Mouse (Mus musculus) forebrain, embryonic 12.5 days (tissue): ENCODE data around the gene Plbd1. TPM values are rescaled to one million over a fixed set of nuclear protein-coding genes. Genes with fewer than 3 reads are reported as not detected.

Source experiments
- ATAC-seq: fragments of 200-750 bp; cut with Nextera tagmentation; 2 replicates; pipeline ENCODE4 v1.8.0; 2017; ENCODE audit warnings: moderate TSS enrichment; ENCODE audit not compliant: low FRiP score
- H3K27ac ChIP-seq: fragments of 300-500 bp; sonication (generic); 2 replicates; pipeline ENCODE4 v1.5.1; 2016; ENCODE audit warnings: mild to moderate bottlenecking
- H3K27me3 ChIP-seq: fragments of 300-500 bp; sonication (generic); 2 replicates; pipeline ENCODE4 v1.6.1; 2016; ENCODE audit warnings: mild to moderate bottlenecking
- H3K36me3 ChIP-seq: fragments of 300-500 bp; sonication (generic); replicated peaks from 2 replicates; pipeline ENCODE4 v1.6.1; 2016; ENCODE audit warnings: mild to moderate bottlenecking
- H3K4me1 ChIP-seq: fragments of 300-500 bp; sonication (generic); 2 replicates; pipeline ENCODE4 v1.6.1; 2016
- H3K4me2 ChIP-seq: fragments of 300-500 bp; sonication (generic); 2 replicates; pipeline ENCODE4 v1.6.1; 2016; ENCODE audit warnings: mild to moderate bottlenecking, moderate library complexity
- H3K4me3 ChIP-seq: fragments of 300-500 bp; sonication (generic); replicated peaks from 2 replicates; pipeline ENCODE4 v1.5.1; 2016; ENCODE audit warnings: mild to moderate bottlenecking
- H3K9ac ChIP-seq: fragments of 300-500 bp; sonication (generic); 2 replicates; pipeline ENCODE4 v1.6.1; 2016; ENCODE audit warnings: mild to moderate bottlenecking
- H3K9me3 ChIP-seq: fragments of 300-500 bp; sonication (generic); 2 replicates; pipeline ENCODE4 v1.6.1; 2016
- WGBS: fragments of 180-500 bp; shearing (Covaris S2); methylation state at CpG from one replicate; pipeline ENCODE4 v1.1.7; 2016; 5-methylcytosine and 5-hydroxymethylcytosine counted together
- polyA plus RNA-seq: library from polyadenylated mRNA; unstranded; fragments of >200 nt; fragmentation: Nextera tagmentation; extraction: Ambion mirVana; gene quantifications from 2 replicates; pipeline ENCODE4 v1.2.1, GENCODE M21; 2016

Plbd1 gene
- polyA plus RNA-seq, 1 experiment from 2014 or later = 1.0 TPM

DNA sequence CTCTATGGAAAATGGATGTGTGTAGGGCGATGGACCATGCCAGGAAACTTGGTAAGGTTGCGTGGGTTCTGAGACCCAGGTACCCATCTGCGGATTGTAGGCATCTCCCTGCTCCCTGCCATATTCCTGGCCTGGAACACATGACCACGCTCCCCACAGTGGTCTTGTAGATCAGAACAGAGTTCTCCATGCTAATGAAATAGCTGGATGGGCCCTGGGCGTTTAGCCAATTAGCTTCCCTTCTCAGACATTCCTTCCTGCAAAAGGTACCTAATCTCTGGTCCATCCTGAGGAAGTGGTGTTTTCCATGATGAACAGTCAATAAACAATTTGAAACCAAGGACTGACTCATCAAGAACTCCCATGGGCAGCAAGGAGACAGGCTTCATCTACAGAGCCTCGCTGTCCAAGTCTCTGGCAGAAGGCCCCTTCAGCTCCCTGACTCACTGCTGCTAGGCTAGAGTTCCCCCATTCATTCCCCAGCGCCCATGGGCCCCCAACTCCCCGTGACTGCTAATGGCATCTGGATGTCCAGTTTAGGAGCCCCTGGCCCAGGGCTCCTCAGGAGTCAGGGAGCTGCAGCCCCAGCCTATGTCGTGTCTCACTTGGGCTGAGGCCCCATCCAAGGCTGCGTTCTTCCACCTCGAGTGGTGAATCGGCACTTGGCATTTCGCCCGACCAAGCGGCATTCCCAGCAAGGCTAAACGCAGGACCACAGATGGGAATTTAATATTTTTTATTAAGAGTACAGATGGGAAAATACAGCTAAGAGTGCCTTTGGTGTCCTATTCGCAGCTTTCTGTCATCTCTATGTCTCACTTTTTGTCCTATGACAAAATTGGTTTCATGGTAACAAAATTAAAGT is 50.1 kb downstream of the Plbd1 start:
- Histone ChIP-seq H3K27me3 (no peaks in the 10 kb centered on the region), H3K4me2 (no peak overlapping the region), H3K36me3 (peaks cover 51% of the 10 kb centered on the region), H3K9me3 (peaks cover 10% of the 10 kb centered on the region; the same call in 1 of the 2 replicates), H3K4me3 (no peak overlapping the region), H3K4me1 (no peaks in the 10 kb centered on the region), H3K27ac (no peak overlapping the region), H3K9ac (no peak overlapping the region)
- ATAC-seq = no peak
- 97% methylated on average over 17 of the region's 17 CpGs for WGBS

DNA sequence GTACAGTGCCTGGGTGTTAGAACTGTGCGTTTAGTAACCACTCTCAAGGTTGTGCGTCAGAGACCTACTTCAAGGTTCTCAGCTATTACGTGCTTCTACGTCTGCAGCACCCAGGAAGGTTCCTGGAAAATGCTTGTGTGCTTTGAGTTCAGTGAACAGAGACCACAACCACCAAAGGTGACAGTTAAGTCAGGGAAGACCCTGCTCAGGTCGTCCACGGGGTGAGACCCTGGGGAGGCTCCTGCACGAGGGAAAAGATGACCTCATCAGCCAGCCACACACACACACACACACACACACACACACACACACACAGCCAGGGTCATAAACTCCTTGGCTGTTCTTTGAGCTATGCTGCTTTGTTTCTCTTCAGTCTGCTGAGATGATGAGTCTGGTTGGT is 59.1 kb downstream of the Plbd1 start:
- H3K9ac ChIP-seq = no peak overlapping the region
- H3K9me3 ChIP-seq = no peaks in the 10 kb centered on the region
- H3K27me3 ChIP-seq = no peaks in the 10 kb centered on the region
- H3K27ac ChIP-seq = no peak overlapping the region
- peaks cover 91% of the 10 kb centered on the region for H3K36me3 ChIP-seq
- no peak overlapping the region for H3K4me3 ChIP-seq
- H3K4me2 ChIP-seq = no peak overlapping the region
- ATAC-seq = no peak
- no peaks in the 10 kb centered on the region for H3K4me1 ChIP-seq
- WGBS = 86% methylated on average over 7 of the region's 7 CpGs

DNA sequence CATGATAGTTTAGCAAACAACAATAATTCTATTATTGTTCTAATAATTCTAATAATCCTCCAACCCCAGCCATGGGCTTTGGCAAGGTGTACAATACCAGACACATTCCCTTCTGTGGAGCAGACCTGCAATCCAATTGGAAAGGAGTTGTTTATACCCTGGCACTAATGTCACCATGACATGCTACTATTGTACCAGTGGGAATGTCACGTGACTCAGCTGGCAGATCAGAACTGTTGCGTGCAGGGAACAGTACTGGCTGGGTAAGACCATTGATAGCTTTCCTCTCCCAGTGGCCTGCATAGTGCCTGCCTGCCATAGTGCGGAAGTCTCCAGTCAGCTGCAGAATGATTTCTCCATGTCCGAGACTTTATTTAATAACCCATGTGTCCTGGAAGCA is 67.2 kb downstream of the Plbd1 start:
- Histone ChIP-seq H3K9me3 (no peaks in the 10 kb centered on the region), H3K4me2 (no peak overlapping the region), H3K27ac (no peak overlapping the region), H3K4me1 (no peaks in the 10 kb centered on the region), H3K36me3 (peaks cover 71% of the 10 kb centered on the region), H3K4me3 (no peak overlapping the region), H3K27me3 (no peaks in the 10 kb centered on the region), H3K9ac (no peak overlapping the region)
- no peak for ATAC-seq
- 91% methylated on average over 4 of the region's 4 CpGs for WGBS

DNA sequence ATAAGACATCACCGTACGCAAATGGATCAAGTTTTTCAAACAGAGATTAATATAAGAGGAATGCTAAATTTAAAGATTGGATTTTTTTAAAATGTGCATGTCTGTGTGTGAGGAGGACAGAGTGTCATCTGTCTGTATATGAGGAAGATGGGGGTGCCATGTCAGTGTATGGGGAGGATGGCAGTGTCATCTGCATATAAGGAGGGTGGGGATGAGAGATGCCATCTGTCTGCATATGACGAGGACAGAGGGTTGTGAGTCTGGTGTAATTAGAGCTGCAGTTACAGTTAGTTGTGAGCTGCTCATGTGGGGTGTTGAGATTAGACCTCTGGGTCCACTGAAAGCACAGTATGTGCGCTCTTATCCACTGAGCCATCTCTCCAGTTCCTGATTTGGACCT is 71.0 kb downstream of the Plbd1 start:
- ATAC-seq = no peak
- H3K4me3 ChIP-seq = no peak overlapping the region
- no peaks in the 10 kb centered on the region for H3K27me3 ChIP-seq
- WGBS = 92% methylated on average over 4 of the region's 4 CpGs
- H3K4me1 ChIP-seq = no peaks in the 10 kb centered on the region
- H3K36me3 ChIP-seq = peaks cover 69% of the 10 kb centered on the region
- no peaks in the 10 kb centered on the region for H3K9me3 ChIP-seq
- no peak overlapping the region for H3K4me2 ChIP-seq
- no peak overlapping the region for H3K27ac ChIP-seq
- no peak overlapping the region for H3K9ac ChIP-seq

DNA sequence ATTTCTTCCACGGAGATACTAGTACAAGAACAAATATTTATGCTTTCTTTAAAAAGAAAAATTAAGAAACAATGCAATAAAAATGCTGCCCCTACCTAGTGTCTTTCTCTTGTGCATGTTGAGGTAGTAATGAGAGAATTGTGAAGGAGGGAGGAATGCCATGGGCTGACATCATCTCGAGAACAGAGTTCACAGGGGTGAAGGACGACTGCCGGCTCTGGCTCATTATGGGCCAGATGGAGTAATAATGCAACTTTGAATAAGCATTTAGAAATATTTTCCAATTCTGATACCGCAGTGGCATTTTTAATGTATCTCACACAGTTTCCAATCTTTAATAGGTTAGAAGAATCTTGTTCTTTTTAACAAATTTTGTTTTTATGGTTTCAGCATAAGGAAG is 95.7 kb downstream of the Plbd1 start:
- 85% methylated on average over 5 of the region's 5 CpGs for WGBS
- Histone ChIP-seq H3K4me2 (no peak overlapping the region), H3K36me3 (peaks cover 76% of the 10 kb centered on the region), H3K9me3 (peaks cover 8% of the 10 kb centered on the region), H3K4me3 (no peak overlapping the region), H3K4me1 (no peaks in the 10 kb centered on the region), H3K27me3 (no peaks in the 10 kb centered on the region), H3K27ac (no peak overlapping the region), H3K9ac (no peak overlapping the region)
- ATAC-seq = no peak

Other genes starting within 250 kb of the Plbd1 start
- not detected in 2 replicates for gene E330021D16Rik, start 246.4 kb downstream of the Plbd1 start, polyA plus RNA-seq
- gene Atf7ip, start 155.8 kb downstream of the Plbd1 start, polyA plus RNA-seq = 63.2 and 72.4 TPM in 2 replicates
- gene Gucy2c, start 119.8 kb upstream of the Plbd1 start, polyA plus RNA-seq = 0.05 and 0.17 TPM in 2 replicates
- 0.47 and 0.79 TPM in 2 replicates for gene Hist4h4, start 142.5 kb upstream of the Plbd1 start, polyA plus RNA-seq
- 121 and 128 TPM in 2 replicates for gene H2afj, start 146.3 kb upstream of the Plbd1 start, polyA plus RNA-seq
- gene BC049715, start 165.7 kb upstream of the Plbd1 start, polyA plus RNA-seq = 1.1 and 1.9 TPM in 2 replicates
- gene Wbp11, start 166.3 kb upstream of the Plbd1 start, polyA plus RNA-seq = 137 and 146 TPM in 2 replicates
- 0.24 and 0.52 TPM in 2 replicates for gene Smco3, start 173.5 kb upstream of the Plbd1 start, polyA plus RNA-seq
- 0.55 and 0.63 TPM in 2 replicates for gene Art4, start 195.8 kb upstream of the Plbd1 start, polyA plus RNA-seq
- 6.2 and 7.2 TPM in 2 replicates for gene Mgp, start 213.9 kb upstream of the Plbd1 start, polyA plus RNA-seq